Mouse (Mus musculus) heart, adult 2 months (tissue): Measurements from ENCODE around the gene Arfgef3.

Experiments
- CTCF ChIP-seq: fragments of 200-600 bp; IDR thresholded peaks from 2 replicates; pipeline ENCODE4 v1.8.1; 2022; ENCODE audit warnings: antibody characterized with exemption, mild to moderate bottlenecking, moderate library complexity
- EP300 ChIP-seq: fragments of 200-500 bp; IDR thresholded peaks from 2 replicates; pipeline ENCODE4 v1.6.1; 2011; ENCODE audit warnings: low read depth, low read length, control low read depth; ENCODE audit not compliant: insufficient read depth
- POLR2A ChIP-seq: fragments of 200-500 bp; IDR thresholded peaks from 2 replicates; pipeline ENCODE4 v1.6.1; 2011; ENCODE audit warnings: mild to moderate bottlenecking, low read depth, low read length, control low read depth; ENCODE audit not compliant: insufficient read depth

DNA sequence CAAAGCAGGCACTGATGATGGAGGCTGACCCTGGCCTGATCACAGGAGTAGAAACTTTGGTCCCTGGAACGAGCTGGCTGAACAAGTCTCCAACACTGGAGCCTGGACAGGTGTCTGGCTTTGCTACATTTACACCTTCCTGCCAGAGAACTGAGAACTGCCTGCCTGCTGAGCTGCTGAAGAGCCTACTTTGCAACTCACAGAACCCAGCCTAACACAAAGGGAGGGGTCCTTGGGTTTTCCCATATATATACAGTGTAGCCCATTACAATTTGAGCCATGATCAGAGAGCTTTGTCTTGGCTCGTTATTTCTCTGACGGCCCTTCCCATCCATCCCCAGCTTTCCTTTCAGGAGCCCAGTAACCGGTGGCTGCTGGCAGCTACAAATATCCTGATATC is 6.3 kb upstream of the Arfgef3 start:
- TF ChIP-seq EP300 (no peak), CTCF (no peak), POLR2A (no peak)
